Mouse (Mus musculus): ENCODE data around the gene 1600014C23Rik.

The 1600014C23Rik gene

GRCm38 (mm10) chr17:45752053-45752452, 18.4 kb upstream of the 1600014C23Rik start:
- DNase-seq (ENCODE audit: low read depth), result no peak

GRCm38 (mm10) chr17:45751359-45751758, 17.7 kb upstream of the 1600014C23Rik start:
- DNase-seq (ENCODE audit: low read depth), result no peak

- DNase-seq (ENCODE audit: low read depth), result no peak
Measured at GRCm38 (mm10) chr17:45749100-45749499, 15.5 kb upstream of the 1600014C23Rik start.

GRCm38 (mm10) chr17:45747858-45748785, 14.5 kb upstream of the 1600014C23Rik start:
- peak; percentile 31 for DNase-seq (ENCODE audit: low read depth)

GRCm38 (mm10) chr17:45747293-45747692, 13.6 kb upstream of the 1600014C23Rik start:
- peak; percentile 35 for DNase-seq (ENCODE audit: low read depth)

- peak; percentile 58 for DNase-seq (ENCODE audit: low read depth)
Measured at GRCm38 (mm10) chr17:45746755-45747154, 13.1 kb upstream of the 1600014C23Rik start.

- DNase-seq (ENCODE audit: low read depth), result no peak
Measured at GRCm38 (mm10) chr17:45745629-45746028, 12.0 kb upstream of the 1600014C23Rik start.

- DNase-seq (ENCODE audit: low read depth), result no peak
Measured at GRCm38 (mm10) chr17:45742371-45743147, 8.9 kb upstream of the 1600014C23Rik start.

GRCm38 (mm10) chr17:45737078-45737601, 3.5 kb upstream of the 1600014C23Rik start:
- DNase-seq (ENCODE audit: low read depth), result no peak

- peak; percentile 83 for DNase-seq (ENCODE audit: low read depth)
Measured at GRCm38 (mm10) chr17:45736311-45737077, 2.9 kb upstream of the 1600014C23Rik start.

GRCm38 (mm10) chr17:45735382-45736310, 2.0 kb upstream of the 1600014C23Rik start:
- DNase-seq (ENCODE audit: low read depth), result peak; percentile 82

GRCm38 (mm10) chr17:45734881-45735280, 1.2 kb upstream of the 1600014C23Rik start:
- no peak for DNase-seq (ENCODE audit: low read depth)

GRCm38 (mm10) chr17:45734333-45734732, 689 bp upstream of the 1600014C23Rik start:
- no peak for DNase-seq (ENCODE audit: low read depth)

- DNase-seq (ENCODE audit: low read depth), result no peak
Measured at GRCm38 (mm10) chr17:45733038-45733734, 458 bp downstream of the 1600014C23Rik start.

- peak; percentile 90 for DNase-seq (ENCODE audit: low read depth)
Measured at GRCm38 (mm10) chr17:45731172-45731864, 2.3 kb downstream of the 1600014C23Rik start.

- no peak for DNase-seq (ENCODE audit: low read depth)
Measured at GRCm38 (mm10) chr17:45730696-45731095, 2.9 kb downstream of the 1600014C23Rik start.

- DNase-seq (ENCODE audit: low read depth), result no peak
Measured at GRCm38 (mm10) chr17:45729387-45729786, 4.3 kb downstream of the 1600014C23Rik start.

- no peak for DNase-seq (ENCODE audit: low read depth)
Measured at GRCm38 (mm10) chr17:45727983-45728723, 5.5 kb downstream of the 1600014C23Rik start.

GRCm38 (mm10) chr17:45727481-45727880, 6.2 kb downstream of the 1600014C23Rik start:
- DNase-seq (ENCODE audit: low read depth), result no peak

Measured in naive thymus-derived CD4-positive, alpha-beta T cell, adult 2 months (primary cell).